Mouse (Mus musculus): ENCODE results near the gene Fam120b.

The Fam120b gene

GRCm38 (mm10) chr17:15440067-15440462 is 44.1 kb downstream of the Fam120b start:
- peak; percentile 72 for DNase-seq

GRCm38 (mm10) chr17:15440463-15441121 is 44.6 kb downstream of the Fam120b start:
- DNase-seq = peak; percentile 89

GRCm38 (mm10) chr17:15445421-15445820 is 49.4 kb downstream of the Fam120b start:
- DNase-seq = peak; percentile 78

GRCm38 (mm10) chr17:15447831-15448230 is 51.8 kb downstream of the Fam120b start:
- peak; percentile 40 for DNase-seq

- DNase-seq = peak; percentile 2
Measured at GRCm38 (mm10) chr17:15449144-15449543, 53.1 kb downstream of the Fam120b start.

- DNase-seq = peak; percentile 30
Measured at GRCm38 (mm10) chr17:15449606-15450005, 53.6 kb downstream of the Fam120b start.

- peak; percentile 22 for DNase-seq
Measured at GRCm38 (mm10) chr17:15455203-15455602, 59.2 kb downstream of the Fam120b start.

- peak; percentile 7 for DNase-seq
Measured at GRCm38 (mm10) chr17:15456595-15456994, 60.6 kb downstream of the Fam120b start.

- peak; percentile 87 for DNase-seq
Measured at GRCm38 (mm10) chr17:15459761-15460160, 63.8 kb downstream of the Fam120b start.

GRCm38 (mm10) chr17:15461921-15462495 is 66.0 kb downstream of the Fam120b start:
- peak; percentile 95 for DNase-seq

GRCm38 (mm10) chr17:15467669-15468068 is 71.7 kb downstream of the Fam120b start:
- DNase-seq = peak; percentile 93

GRCm38 (mm10) chr17:15472671-15473070 is 76.7 kb downstream of the Fam120b start:
- DNase-seq = no peak
